Mouse (Mus musculus): ENCODE data around the gene Hsf2bp. TPM values are rescaled to one million over a fixed set of nuclear protein-coding genes. Genes with fewer than 3 reads are reported as not detected.

The Hsf2bp gene
- polyA plus RNA-seq, 1 experiment from 2014 or later: 0.69 TPM

DNA sequence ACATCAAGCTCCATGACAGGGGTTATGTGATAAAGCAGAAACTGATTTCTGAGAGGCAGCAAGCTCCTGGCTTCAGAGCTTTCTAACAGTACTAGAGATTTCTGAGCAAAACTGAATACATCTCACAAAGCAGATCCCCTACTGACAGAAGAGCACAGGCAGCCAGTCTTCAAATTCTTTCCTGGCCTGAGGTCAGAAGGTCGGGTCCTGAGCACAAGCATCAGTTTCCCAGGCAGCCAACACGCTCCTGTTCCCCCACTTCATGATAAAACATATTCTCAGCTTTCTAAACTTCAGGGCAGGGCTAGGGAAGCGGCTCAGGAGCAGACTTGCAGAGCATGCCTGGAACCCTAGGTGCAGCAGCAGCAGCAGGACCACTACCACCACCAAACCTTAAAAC, 52.7 kb downstream of the Hsf2bp start:
- Histone ChIP-seq H3K4me1 (ENCODE audit: control insufficient read depth, insufficient read depth, low read length) (no peaks in the 10 kb centered on the region), H3K4me3 (ENCODE audit: low read depth, low read length) (no peak overlapping the region), H3K9ac (ENCODE audit: low read length) (no peak overlapping the region), H3K27ac (ENCODE audit: low read depth, low read length) (no peak overlapping the region), H3K9me3 (ENCODE audit: control insufficient read depth, low read length) (no peaks in the 10 kb centered on the region), H3K36me3 (ENCODE audit: control insufficient read depth, insufficient read depth, low read length) (no peaks in the 10 kb centered on the region), H3K4me2 (ENCODE audit: low read depth) (no peak overlapping the region), H3K27me3 (ENCODE audit: control insufficient read depth, insufficient read depth, low read length) (no peaks in the 10 kb centered on the region)
- 47% methylated on average over 3 of the region's 3 CpGs for WGBS
- ATAC-seq (ENCODE audit: insufficient read depth, low FRiP score, low TSS enrichment) (no peak), DNase-seq (ENCODE audit: low spot score) (no peak)

DNA sequence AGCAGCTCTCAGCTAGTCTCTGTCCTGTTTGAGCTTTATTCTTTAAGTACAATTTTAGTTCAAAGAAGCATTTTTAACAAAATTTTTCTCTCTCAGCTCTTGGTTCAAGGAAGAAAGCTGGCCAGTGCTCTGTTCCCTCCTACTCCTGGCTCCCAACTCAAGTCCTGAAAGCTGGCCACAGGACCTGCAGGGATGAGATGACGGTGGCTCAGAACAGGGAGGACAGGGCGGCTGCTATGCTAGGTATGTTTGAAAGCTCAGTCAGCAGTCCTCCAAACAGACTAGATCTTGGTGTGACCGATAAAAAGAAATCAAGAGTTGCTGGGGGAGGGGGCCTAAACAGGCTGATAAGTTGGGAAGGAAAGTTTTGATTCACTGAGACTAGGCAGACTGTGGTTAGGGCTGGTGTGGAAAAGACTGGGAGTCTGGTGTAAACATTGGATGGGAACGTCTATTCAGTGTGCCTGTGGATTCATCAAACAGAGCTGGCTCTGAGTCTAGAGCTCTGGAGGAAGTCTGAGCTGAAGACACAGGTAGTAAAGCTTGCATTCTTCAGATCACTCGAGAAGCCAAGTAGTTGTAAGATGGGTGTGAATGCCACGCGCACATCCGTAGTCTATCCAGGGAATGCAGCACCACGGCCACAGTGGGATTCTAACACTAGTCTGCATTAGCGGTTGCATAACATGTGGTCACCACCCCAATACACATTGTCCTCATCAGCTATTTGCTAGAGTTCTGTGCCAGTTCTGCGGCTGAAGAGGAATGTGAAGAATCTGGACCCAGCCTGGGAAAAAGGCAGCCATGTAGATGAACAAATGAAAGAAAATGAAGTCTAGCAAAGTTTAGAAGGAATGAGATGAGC, 53.6 kb downstream of the Hsf2bp start:
- 90% methylated on average over 11 of the region's 11 CpGs for WGBS
- Histone ChIP-seq H3K4me2 (ENCODE audit: low read depth) (no peak overlapping the region), H3K27ac (ENCODE audit: low read depth, low read length) (no peak overlapping the region), H3K36me3 (ENCODE audit: control insufficient read depth, insufficient read depth, low read length) (no peaks in the 10 kb centered on the region), H3K4me1 (ENCODE audit: control insufficient read depth, insufficient read depth, low read length) (no peaks in the 10 kb centered on the region), H3K9ac (ENCODE audit: low read length) (no peak overlapping the region), H3K4me3 (ENCODE audit: low read depth, low read length) (no peak overlapping the region), H3K27me3 (ENCODE audit: control insufficient read depth, insufficient read depth, low read length) (no peaks in the 10 kb centered on the region), H3K9me3 (ENCODE audit: control insufficient read depth, low read length) (no peaks in the 10 kb centered on the region)
- no peak for ATAC-seq (ENCODE audit: insufficient read depth, low FRiP score, low TSS enrichment)
- no peak for DNase-seq (ENCODE audit: low spot score)

DNA sequence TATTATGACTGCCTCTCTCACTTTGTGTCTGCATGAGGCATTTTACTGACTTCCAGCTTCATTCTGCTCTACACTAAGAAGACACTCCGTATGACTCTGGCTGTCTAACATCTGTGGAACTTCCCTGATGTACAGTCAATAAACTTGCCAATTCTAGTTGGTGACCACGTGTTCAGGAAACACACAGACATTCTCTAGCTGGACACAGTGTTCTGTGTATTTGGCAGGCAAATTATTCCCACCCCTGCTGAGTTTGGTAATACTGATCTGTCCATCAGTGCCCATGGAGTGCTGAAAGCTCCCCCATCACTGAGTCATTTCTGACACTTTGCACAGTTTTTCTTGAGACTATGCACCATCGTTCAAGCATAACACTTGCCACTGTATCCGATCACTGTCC, 56.3 kb downstream of the Hsf2bp start:
- H3K4me1 ChIP-seq (ENCODE audit: control insufficient read depth, insufficient read depth, low read length): no peaks in the 10 kb centered on the region
- no peak overlapping the region for H3K9ac ChIP-seq (ENCODE audit: low read length)
- no peak overlapping the region for H3K4me2 ChIP-seq (ENCODE audit: low read depth)
- no peaks in the 10 kb centered on the region for H3K9me3 ChIP-seq (ENCODE audit: control insufficient read depth, low read length)
- no peak overlapping the region for H3K27ac ChIP-seq (ENCODE audit: low read depth, low read length)
- DNase-seq (ENCODE audit: low spot score): no peak
- H3K4me3 ChIP-seq (ENCODE audit: low read depth, low read length): no peak overlapping the region
- 65% methylated on average over 4 of the region's 4 CpGs for WGBS
- H3K27me3 ChIP-seq (ENCODE audit: control insufficient read depth, insufficient read depth, low read length): no peaks in the 10 kb centered on the region
- H3K36me3 ChIP-seq (ENCODE audit: control insufficient read depth, insufficient read depth, low read length): no peaks in the 10 kb centered on the region
- no peak for ATAC-seq (ENCODE audit: insufficient read depth, low FRiP score, low TSS enrichment)

DNA sequence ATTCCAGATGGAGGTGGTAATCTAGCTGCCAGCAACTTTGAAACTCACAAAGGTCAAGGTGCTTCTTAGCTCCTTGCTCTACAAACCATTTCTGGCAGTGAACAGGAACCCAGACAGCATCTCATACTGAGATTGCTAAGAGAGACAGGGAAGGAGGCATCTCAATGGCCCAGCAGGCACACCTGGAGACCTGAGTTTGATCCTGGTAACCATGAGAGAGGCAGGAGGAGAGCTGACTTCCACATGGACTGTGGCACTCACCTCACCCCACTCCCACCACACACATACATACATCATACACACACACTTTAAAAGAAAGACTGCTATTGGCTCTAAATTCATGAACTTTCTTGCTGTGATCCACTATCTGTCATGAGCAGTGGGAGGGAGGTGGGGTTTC, 59.0 kb downstream of the Hsf2bp start:
- ATAC-seq (ENCODE audit: insufficient read depth, low FRiP score, low TSS enrichment) (no peak), DNase-seq (ENCODE audit: low spot score) (no peak)
- Histone ChIP-seq H3K4me1 (ENCODE audit: control insufficient read depth, insufficient read depth, low read length) (no peaks in the 10 kb centered on the region), H3K36me3 (ENCODE audit: control insufficient read depth, insufficient read depth, low read length) (no peaks in the 10 kb centered on the region), H3K27ac (ENCODE audit: low read depth, low read length) (no peak overlapping the region), H3K27me3 (ENCODE audit: control insufficient read depth, insufficient read depth, low read length) (no peaks in the 10 kb centered on the region), H3K9ac (ENCODE audit: low read length) (no peak overlapping the region), H3K4me2 (ENCODE audit: low read depth) (no peak overlapping the region), H3K4me3 (ENCODE audit: low read depth, low read length) (no peak overlapping the region), H3K9me3 (ENCODE audit: control insufficient read depth, low read length) (no peaks in the 10 kb centered on the region)

DNA sequence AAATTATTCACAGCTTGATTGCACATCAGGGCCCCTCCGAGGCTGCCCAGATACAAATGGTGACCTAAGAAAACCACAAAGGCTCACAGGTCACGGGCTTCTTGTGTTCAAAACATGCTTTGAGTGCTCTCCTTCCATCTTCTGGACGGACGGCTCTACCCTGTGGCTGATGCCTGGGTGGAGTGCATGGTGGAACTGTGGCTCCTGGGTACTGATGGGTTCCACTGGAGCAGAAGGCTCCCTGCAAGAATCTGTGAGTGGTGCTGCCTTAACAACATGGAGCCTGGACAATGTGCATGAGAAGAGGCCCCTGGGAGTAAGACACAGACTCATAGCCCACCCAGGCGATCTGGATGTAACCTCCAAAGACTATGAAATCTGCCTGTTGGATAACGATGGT, 59.6 kb downstream of the Hsf2bp start:
- Histone ChIP-seq H3K4me1 (ENCODE audit: control insufficient read depth, insufficient read depth, low read length) (no peaks in the 10 kb centered on the region), H3K9me3 (ENCODE audit: control insufficient read depth, low read length) (no peaks in the 10 kb centered on the region), H3K27ac (ENCODE audit: low read depth, low read length) (no peak overlapping the region), H3K36me3 (ENCODE audit: control insufficient read depth, insufficient read depth, low read length) (no peaks in the 10 kb centered on the region), H3K4me2 (ENCODE audit: low read depth) (no peak overlapping the region), H3K4me3 (ENCODE audit: low read depth, low read length) (no peak overlapping the region), H3K27me3 (ENCODE audit: control insufficient read depth, insufficient read depth, low read length) (no peaks in the 10 kb centered on the region), H3K9ac (ENCODE audit: low read length) (no peak overlapping the region)
- WGBS: 80% methylated on average over 6 of the region's 6 CpGs
- no peak for DNase-seq (ENCODE audit: low spot score)
- ATAC-seq (ENCODE audit: insufficient read depth, low FRiP score, low TSS enrichment): no peak

DNA sequence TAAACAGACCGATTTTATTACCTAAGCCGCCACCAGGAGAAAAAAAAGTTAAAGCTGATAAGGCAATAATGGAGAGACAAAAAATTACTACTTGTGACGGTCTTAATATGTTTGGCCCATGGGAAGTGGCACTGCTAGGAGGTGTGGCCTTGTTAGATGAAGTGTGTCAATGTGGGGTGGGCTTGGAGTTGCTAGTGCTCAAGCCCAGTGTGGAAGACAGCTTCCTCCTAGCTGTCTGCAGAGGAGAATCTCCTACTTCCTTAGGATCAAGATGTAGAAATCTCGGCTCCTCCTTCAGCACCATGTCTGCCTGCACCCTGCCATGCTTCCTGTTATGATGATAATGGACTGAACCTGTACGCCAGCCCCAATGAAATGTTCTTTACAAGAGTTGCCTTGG, 61.5 kb downstream of the Hsf2bp start:
- Histone ChIP-seq H3K36me3 (ENCODE audit: control insufficient read depth, insufficient read depth, low read length) (no peaks in the 10 kb centered on the region), H3K4me2 (ENCODE audit: low read depth) (no peak overlapping the region), H3K27me3 (ENCODE audit: control insufficient read depth, insufficient read depth, low read length) (no peaks in the 10 kb centered on the region), H3K9ac (ENCODE audit: low read length) (no peak overlapping the region), H3K4me1 (ENCODE audit: control insufficient read depth, insufficient read depth, low read length) (no peaks in the 10 kb centered on the region), H3K9me3 (ENCODE audit: control insufficient read depth, low read length) (no peaks in the 10 kb centered on the region), H3K4me3 (ENCODE audit: low read depth, low read length) (no peak overlapping the region), H3K27ac (ENCODE audit: low read depth, low read length) (no peak overlapping the region)
- DNase-seq (ENCODE audit: low spot score) (no peak), ATAC-seq (ENCODE audit: insufficient read depth, low FRiP score, low TSS enrichment) (no peak)
- WGBS: 87% methylated on average over 5 of the region's 5 CpGs

DNA sequence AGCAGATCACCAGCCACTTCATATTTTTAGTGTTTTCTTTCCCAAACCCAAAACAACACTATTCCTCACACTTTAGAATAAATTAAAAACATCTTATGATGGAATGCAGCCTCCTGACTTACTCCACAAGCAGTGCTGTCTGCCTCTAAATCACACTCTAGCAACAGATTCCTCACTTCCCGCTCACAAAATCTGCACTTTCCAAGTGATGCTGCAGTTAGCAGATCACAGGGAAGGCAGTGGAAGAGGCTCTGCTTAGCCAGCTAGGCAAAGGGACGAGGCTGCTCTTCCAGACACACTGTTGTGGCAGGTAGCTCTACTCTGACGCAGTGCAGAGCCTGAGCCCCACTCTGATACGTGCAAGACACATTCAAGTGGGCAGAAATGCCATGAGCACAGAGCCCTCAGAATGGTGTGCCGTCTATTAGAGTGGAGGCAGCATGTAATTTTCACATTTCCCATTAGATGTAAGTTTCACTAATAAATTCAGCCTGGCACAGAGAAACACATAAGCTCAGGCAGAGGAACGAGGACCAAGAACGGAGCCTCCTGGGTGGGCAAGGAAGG, 62.4 kb downstream of the Hsf2bp start:
- Histone ChIP-seq H3K27me3 (ENCODE audit: control insufficient read depth, insufficient read depth, low read length) (no peaks in the 10 kb centered on the region), H3K4me1 (ENCODE audit: control insufficient read depth, insufficient read depth, low read length) (no peaks in the 10 kb centered on the region), H3K9ac (ENCODE audit: low read length) (no peak overlapping the region), H3K4me2 (ENCODE audit: low read depth) (no peak overlapping the region), H3K9me3 (ENCODE audit: control insufficient read depth, low read length) (no peaks in the 10 kb centered on the region), H3K36me3 (ENCODE audit: control insufficient read depth, insufficient read depth, low read length) (no peaks in the 10 kb centered on the region), H3K4me3 (ENCODE audit: low read depth, low read length) (no peak overlapping the region), H3K27ac (ENCODE audit: low read depth, low read length) (no peak overlapping the region)
- no peak for ATAC-seq (ENCODE audit: insufficient read depth, low FRiP score, low TSS enrichment)
- no peak for DNase-seq (ENCODE audit: low spot score)
- 82% methylated on average over 7 of the region's 7 CpGs for WGBS

DNA sequence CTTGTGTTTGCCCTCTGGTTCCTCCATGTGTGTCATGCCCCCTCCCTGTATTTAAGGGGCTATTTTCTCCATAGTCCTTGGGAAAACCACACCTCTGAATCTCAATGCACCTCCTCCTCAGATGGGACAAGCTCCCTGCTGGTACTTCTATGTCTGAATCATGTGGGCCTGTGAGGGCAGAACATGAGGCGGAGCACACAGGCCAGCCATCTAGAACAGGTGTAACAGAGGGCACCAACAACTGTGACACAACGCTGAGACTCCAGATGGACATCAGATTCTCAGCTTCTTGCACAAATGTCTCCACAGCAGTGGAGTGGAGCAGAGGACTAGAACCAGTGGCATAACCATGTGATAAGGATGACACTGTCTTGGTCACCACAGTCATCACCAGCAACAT, 65.3 kb downstream of the Hsf2bp start:
- DNase-seq (ENCODE audit: low spot score): no peak
- 85% methylated on average over 2 of the region's 2 CpGs for whole genome bisulfite sequencing
- Histone ChIP-seq H3K9me3 (ENCODE audit: control insufficient read depth, low read length) (no peaks in the 10 kb centered on the region), H3K4me3 (ENCODE audit: low read depth, low read length) (no peak overlapping the region), H3K27me3 (ENCODE audit: control insufficient read depth, insufficient read depth, low read length) (no peaks in the 10 kb centered on the region), H3K9ac (ENCODE audit: low read length) (no peak overlapping the region), H3K36me3 (ENCODE audit: control insufficient read depth, insufficient read depth, low read length) (no peaks in the 10 kb centered on the region), H3K27ac (ENCODE audit: low read depth, low read length) (no peak overlapping the region), H3K4me2 (ENCODE audit: low read depth) (no peak overlapping the region), H3K4me1 (ENCODE audit: control insufficient read depth, insufficient read depth, low read length) (no peaks in the 10 kb centered on the region)
- ATAC-seq (ENCODE audit: insufficient read depth, low FRiP score, low TSS enrichment): no peak

DNA sequence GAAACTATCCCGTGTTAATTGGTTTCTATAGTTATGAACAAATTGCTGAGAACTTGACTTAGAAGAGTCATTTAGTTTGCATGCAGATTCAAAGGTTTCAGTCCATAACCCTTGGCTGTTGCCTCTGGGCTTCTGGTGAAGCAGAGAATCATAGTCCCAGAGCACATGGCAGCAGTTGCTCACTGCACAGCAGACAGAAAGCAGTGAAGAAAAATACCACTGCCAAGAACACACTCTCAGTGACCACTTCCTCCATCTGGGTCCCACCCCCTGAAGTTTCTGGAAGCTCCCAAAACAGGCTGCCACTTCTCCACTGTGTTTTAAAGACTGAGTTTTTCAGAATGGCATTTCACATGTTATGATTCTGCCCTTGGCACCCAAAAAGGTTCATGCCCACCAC, 67.3 kb downstream of the Hsf2bp start:
- ATAC-seq (ENCODE audit: insufficient read depth, low FRiP score, low TSS enrichment) (no peak), DNase-seq (ENCODE audit: low spot score) (no peak)
- no peak overlapping the region for H3K9ac ChIP-seq (ENCODE audit: low read length)
- no peaks in the 10 kb centered on the region for H3K36me3 ChIP-seq (ENCODE audit: control insufficient read depth, insufficient read depth, low read length)
- H3K27ac ChIP-seq (ENCODE audit: low read depth, low read length): no peak overlapping the region
- no peaks in the 10 kb centered on the region for H3K27me3 ChIP-seq (ENCODE audit: control insufficient read depth, insufficient read depth, low read length)
- H3K9me3 ChIP-seq (ENCODE audit: control insufficient read depth, low read length): no peaks in the 10 kb centered on the region
- no peak overlapping the region for H3K4me3 ChIP-seq (ENCODE audit: low read depth, low read length)
- no peak overlapping the region for H3K4me2 ChIP-seq (ENCODE audit: low read depth)
- H3K4me1 ChIP-seq (ENCODE audit: control insufficient read depth, insufficient read depth, low read length): no peaks in the 10 kb centered on the region
- WGBS: 83% methylated on average over 1 of the region's 1 CpGs

All from neural tube, embryonic 11.5 days (tissue).